Mouse (Mus musculus): ENCODE measurements around the gene Mad1l1. TPM values are rescaled to one million over a fixed set of nuclear protein-coding genes. Genes with fewer than 3 reads are reported as not detected.
A peak's percentile ranks its signal among the peaks of the same experiment; 100 is the strongest.
"Not testable (repeated sequence)": the region's sequence is repeated elsewhere in the genome, so short reads cannot be mapped to it uniquely, and the experiment has no call there.

The Mad1l1 gene
- 10 to 100 TPM; 28.2 to 40.3 TPM for polyA plus RNA-seq (2017; shearing (Covaris generic))

DNA sequence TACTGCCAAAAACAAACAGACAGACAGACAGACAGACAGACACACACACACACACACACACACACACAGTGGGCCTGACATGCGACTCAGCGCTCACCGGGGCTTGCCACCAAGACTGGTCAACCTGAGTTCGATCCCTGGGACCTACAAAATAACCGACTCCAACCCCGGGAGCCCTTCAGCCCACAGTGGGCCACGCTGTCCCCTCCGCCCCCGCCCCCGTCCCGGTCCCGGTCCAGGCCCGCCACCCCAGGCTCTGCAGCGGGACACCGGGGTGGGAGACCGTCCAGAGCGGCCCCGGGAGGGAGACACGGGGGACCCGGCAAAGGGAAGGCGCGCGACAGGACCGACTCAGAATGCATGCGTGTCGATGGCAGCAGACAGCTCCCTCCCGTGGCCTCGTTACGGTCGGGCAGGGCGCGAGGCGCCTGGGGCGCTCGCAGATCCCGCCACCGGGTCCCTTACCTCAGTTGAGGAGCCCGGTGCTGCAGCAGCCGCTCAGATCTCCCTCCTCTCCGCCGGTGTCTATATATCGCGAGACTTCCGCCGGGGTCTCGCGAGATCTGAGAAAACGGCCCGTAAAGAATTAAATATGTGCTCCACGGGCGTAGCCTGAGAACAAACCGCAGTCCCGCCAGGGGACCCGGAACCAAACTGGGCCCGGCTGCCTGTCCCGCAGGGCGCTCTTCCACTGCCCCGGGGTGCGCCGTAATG, at the start of gene Mad1l1, which contains the start of gene Nudt1:
Mad1l1 (minus strand) TSS at position 511 of the 714 bp plus-strand sequence.
Nudt1 (plus strand) TSS at position 615 of the 714 bp plus-strand sequence.
- peak; percentile 99 for ATAC-seq

GRCm38 (mm10) chr5:140370446-140371254, 49.3 kb upstream of the Mad1l1 start:
- ATAC-seq, result no peak

DNA sequence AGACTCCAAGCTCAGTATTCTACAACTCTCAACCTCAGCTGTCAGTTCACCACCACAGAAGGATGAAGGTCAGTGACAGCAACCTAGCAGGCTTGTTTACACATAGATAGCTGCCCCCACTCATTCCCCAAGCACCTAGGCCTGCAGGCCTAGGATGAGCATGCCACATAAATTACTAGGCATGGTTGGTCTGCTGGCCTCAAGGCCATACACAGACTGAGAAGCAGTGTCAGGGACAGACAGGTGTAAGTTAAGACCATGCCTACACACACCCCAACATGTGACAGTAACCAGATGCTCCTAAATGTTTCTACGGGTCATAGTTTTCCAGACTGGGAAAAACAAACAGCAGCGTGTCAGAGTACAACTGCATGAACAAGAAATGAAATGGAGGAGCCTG, 48.1 kb upstream of the Mad1l1 start:
- no peak for ATAC-seq

DNA sequence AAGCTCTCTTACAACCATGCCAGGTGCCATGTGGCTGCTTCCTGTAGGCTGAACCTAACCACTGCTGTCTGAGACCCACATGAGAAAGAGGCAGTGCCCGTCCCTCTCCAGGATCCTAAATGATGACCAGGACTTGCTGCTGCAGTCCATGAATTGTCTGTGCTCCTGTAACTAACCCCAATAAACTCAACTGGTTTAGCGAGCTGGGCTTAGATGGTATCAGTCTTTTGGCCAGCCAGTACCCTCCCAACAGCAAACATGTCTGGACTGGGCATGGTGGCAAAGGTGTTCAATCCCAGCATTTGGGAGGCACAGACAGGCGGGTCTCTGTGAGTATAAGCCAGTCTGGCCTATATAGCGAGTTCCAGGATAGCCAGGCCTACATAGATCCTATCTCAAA, 47.6 kb upstream of the Mad1l1 start:
- ATAC-seq, result no peak

DNA sequence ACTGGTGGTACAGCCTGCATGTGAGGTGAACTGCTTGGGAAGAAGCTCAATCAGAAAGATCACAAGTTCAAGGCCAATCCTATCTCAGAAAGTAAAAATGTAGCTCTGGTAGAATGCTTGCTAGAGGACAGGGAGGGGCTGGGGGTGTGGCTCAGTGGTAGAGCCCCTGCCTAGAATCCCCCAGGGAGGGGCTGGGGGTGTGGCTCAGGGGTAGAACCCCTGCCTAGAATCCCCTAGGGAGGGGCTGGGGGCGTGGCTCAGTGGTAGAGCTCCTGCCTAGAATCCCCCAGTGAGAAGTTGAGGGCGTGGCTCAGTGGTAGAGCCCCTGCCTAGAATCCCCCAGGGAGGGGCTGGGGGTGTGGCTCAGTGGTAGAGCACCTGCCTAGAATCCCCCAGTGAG, 46.8 kb upstream of the Mad1l1 start:
- ATAC-seq, result not testable (repeated sequence)

- no peak for ATAC-seq
These were observed 43.1 kb upstream of the Mad1l1 start for GRCm38 (mm10) chr5:140364415-140364814.

DNA sequence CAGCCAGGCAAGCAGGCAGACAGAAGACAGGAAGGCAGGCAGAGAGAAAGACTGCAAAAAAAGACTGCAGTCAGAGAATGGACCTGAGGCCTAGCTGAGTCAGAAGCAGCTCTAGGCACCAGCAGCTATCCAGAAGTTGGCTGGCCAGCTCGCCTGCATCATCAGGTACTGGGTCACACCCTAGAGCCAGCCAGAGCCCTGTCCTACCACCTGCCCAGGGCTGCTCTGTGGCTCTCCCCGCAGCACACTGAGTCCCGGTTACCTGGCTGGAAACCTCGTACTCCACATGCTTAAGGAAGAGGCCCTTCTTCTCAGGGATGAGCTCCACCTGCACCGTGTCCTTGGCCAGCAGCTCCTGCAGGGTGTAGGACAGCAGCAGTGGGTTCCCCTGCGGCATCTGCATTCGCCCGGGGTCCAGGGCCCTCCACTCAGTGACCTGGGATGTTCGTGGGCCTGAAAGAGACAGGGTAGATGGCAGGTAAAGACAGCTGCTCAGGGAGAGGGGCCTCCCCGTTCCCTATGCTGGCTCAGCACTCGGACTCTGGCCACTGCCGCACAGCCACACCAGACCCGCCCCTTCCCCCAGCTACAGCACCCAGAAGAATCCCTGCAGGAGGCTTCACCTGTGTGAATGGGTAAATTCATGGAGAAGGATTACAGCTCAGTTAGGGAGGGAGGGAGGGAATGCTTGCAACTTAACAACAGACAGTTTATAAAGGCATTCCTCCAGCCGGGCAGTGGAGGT, 38.8 kb upstream of the Mad1l1 start:
- no peak for ATAC-seq

DNA sequence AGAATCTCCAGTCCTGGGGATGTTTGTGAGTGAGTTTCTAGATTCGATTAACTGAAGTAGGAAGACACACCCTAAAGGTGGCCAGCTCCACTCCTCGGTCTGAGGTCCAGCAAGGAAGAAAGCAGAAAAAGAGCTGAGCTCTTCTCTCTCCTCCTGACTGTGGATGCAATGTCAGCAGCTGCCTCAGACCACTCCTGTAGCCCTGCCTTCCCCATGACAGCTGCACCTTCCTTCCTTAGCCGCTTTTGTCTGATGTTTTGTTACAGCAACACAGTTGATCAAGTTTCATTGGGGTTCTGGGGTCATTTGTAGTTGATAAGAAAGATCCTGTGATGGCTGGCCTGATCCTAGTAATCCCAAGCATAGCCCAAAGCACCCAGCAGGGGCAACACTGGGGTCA, 36.1 kb upstream of the Mad1l1 start:
- no peak for ATAC-seq

DNA sequence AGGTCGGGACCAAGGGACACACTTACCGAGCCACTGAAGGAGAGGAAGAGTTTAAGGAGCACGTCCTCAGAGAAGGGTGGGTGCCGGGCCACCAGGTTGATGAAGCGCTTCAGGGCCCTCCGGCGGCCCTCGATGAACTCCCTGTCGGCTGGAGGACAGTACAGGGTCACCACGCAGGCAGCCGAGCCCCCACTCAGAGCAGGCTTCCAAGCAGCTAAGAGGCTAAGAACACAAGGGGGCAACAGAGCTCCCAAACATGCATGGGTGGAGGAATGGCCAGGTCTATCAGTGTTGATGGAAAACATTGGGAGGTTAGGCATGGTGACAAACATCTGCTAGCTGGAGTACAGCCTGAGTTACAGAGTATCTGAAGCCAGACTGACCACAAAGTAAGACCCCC, 34.6 kb upstream of the Mad1l1 start:
- ATAC-seq, result no peak

GRCm38 (mm10) chr5:140352352-140352751, 31.0 kb upstream of the Mad1l1 start:
- no peak for ATAC-seq

- no peak for ATAC-seq
These were observed 29.6 kb upstream of the Mad1l1 start for GRCm38 (mm10) chr5:140350731-140351497.

DNA sequence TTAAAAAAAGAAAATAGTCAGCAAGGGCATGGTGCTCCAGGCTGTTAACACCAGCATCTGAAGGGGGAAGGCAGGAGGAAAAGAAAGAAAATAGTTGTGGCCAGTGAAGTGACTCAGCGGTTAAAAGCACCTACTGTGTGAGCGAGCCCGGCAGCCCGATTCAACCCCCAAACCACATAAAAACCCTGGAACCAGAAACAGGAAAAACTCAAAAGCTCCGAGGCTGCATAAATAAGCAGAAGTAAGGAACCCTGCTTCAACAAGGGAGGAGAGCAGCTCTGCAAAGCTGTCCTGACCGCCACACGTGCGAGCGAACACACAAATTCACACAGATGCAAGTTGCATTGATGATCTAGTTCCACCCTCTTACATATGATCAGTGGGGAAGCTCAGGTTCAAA, 28.5 kb upstream of the Mad1l1 start:
- ATAC-seq, result no peak

GRCm38 (mm10) chr5:140346050-140346449, 24.7 kb upstream of the Mad1l1 start:
- ATAC-seq, result no peak

GRCm38 (mm10) chr5:140345244-140345643, 23.9 kb upstream of the Mad1l1 start:
- ATAC-seq, result no peak

DNA sequence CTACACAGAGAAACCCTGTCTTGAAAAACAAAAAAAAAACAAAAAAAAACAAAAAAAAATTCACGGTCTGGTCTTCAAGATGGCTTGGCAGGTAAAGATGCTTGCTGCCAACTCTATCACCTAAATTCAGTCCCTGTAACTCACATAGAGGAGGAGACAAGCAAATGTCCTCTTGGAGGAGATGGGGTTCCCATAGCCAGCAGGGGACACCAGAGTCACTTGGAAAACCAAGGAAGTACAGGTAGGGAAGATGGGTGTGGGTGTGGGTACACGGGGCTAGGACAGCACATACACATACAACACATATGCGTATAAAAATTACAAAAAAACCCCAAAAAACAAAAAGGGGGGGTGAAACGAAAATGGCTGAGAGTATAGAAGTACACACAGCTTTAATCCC, 21.5 kb upstream of the Mad1l1 start:
- no peak for ATAC-seq

DNA sequence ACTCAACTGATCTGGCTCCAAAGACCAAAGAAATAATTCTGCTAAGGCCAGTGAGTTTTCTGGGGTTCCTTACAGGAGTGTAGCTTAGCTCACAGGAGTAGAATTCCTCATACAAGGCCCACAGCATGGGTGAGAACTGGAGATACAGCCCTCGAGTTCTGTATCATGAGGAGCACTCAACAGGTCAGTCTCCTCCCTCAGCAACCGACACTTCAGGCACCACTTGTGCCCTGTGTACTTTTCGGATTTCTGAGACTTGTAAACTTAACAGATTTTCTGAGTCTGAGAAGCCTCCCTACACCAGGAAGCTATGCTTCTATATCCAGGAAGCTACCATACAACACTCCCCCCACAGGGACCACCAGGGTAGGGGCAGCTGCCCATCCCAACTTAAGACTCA, 18.5 kb upstream of the Mad1l1 start:
- ATAC-seq, result no peak

- no peak for ATAC-seq
These were observed 17.4 kb upstream of the Mad1l1 start for GRCm38 (mm10) chr5:140338779-140339178.

- no peak for ATAC-seq
These were observed 15.3 kb upstream of the Mad1l1 start for GRCm38 (mm10) chr5:140336680-140337079.

- ATAC-seq, result no peak
These were observed 12.3 kb upstream of the Mad1l1 start for GRCm38 (mm10) chr5:140333631-140334030.

GRCm38 (mm10) chr5:140332519-140332918, 11.2 kb upstream of the Mad1l1 start:
- no peak for ATAC-seq

DNA sequence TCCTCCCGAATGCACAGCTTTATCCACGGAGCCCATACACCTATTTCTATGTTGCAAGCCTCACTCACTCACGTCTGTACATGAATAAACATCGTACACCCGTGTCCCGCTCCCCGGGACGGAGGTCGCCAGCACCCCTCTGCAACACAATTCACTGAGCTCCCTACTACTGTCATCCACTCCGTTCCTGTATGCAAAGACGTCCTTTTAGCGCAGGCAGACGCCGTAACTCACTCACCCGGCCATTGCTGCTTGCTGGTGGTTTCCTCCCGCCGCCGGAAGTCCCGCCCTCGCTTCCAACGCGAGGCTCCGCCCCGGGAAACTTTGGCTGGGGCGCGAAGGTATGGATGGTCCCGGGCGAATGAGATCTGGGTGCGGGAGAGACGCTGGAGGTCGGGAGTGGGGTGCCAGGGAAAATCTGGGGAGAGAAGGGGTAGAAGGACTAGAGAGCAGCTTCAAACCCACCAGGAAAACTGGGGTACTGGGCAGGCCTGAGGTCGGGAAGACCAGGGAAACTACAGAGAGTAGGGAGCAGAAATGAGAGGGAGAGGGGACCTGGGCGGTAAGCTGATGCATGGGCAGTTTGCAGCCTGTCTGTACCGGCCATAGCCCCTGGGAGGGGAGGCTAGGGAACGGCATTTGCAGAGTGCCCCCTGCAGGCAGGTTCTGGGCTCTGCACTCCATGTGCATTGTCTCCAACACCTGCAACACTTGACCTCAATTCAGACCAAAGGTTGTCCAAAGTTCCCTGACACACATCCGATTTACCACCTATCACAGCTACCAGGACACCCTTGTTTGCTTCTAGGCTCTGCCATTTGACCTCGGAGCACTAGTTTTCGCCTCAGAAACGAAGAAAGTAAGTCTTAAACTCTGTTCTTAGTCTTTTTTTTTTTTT, 10.5 kb upstream of the Mad1l1 start, which contains the start of gene Mrm2:
Mrm2 (minus strand) TSS at position 284 of the 898 bp plus-strand sequence.
- peak; percentile 98 for ATAC-seq
